Mouse (Mus musculus) limb, embryonic 11.5 days (tissue): Measurements from ENCODE around the gene Zbtb7b. TPM values are rescaled to one million over a fixed set of nuclear protein-coding genes. Genes with fewer than 3 reads are reported as not detected.

Source experiments
- ATAC-seq: fragments of 200-750 bp; cut with Nextera tagmentation; 2 replicates; pipeline ENCODE4 v1.8.0; 2017; ENCODE audit warnings: low read depth; ENCODE audit not compliant: insufficient number of reproducible peaks, low FRiP score, low TSS enrichment
- DNase-seq: peaks from one replicate; pipeline ENCODE4 v3.0.0-alpha.2; 2015; ENCODE audit warnings: low spot score
- H3K27ac ChIP-seq: fragments of 300-500 bp; sonication (generic); replicated peaks from 2 replicates; pipeline ENCODE4 v1.5.1; 2014; ENCODE audit warnings: low read depth, mild to moderate bottlenecking, low read length
- H3K27me3 ChIP-seq: fragments of 300-500 bp; sonication (generic); 2 replicates; pipeline ENCODE4 v1.6.1; 2014; ENCODE audit warnings: mild to moderate bottlenecking, low read length, mixed read lengths; ENCODE audit not compliant: control insufficient read depth, insufficient read depth
- H3K36me3 ChIP-seq: fragments of 300-500 bp; sonication (generic); 2 replicates; pipeline ENCODE4 v1.6.1; 2014; ENCODE audit warnings: mild to moderate bottlenecking, low read length, moderate library complexity, mixed read lengths; ENCODE audit not compliant: control insufficient read depth, insufficient read depth
- H3K4me1 ChIP-seq: fragments of 300-500 bp; sonication (generic); 2 replicates; pipeline ENCODE4 v1.6.1; 2014; ENCODE audit warnings: low read length, mixed read lengths; ENCODE audit not compliant: control insufficient read depth, insufficient read depth
- H3K4me2 ChIP-seq: fragments of 300-500 bp; sonication (generic); 2 replicates; pipeline ENCODE4 v1.6.1; 2014; ENCODE audit warnings: low read depth, mild to moderate bottlenecking, moderate library complexity; ENCODE audit not compliant: severe bottlenecking
- H3K4me3 ChIP-seq: fragments of 300-500 bp; sonication (generic); 2 replicates; pipeline ENCODE4 v1.5.1; 2014; ENCODE audit warnings: low read depth, low read length
- H3K9ac ChIP-seq: fragments of 300-500 bp; sonication (generic); 2 replicates; pipeline ENCODE4 v1.6.1; 2014; ENCODE audit warnings: mild to moderate bottlenecking, low read length
- H3K9me3 ChIP-seq: fragments of 300-500 bp; sonication (generic); 2 replicates; pipeline ENCODE4 v1.6.1; 2016; ENCODE audit warnings: low read length; ENCODE audit not compliant: control insufficient read depth
- WGBS: fragments of 180-500 bp; shearing (Covaris S2); extraction: QIAGEN DNeasy Blood & Tissue Kit; methylation state at CpG from one replicate; pipeline ENCODE4 v1.1.7; 2014; 5-methylcytosine and 5-hydroxymethylcytosine counted together
- polyA plus RNA-seq: library from polyadenylated mRNA; unstranded; fragments of >200 nt; fragmentation: Nextera tagmentation; extraction: Ambion mirVana; gene quantifications from 2 replicates; pipeline ENCODE4 v1.2.1, GENCODE M21; 2014

The Zbtb7b gene
- polyA plus RNA-seq, 1 experiment from 2014 or later, result 0.41 TPM

- H3K9me3 ChIP-seq, result no peaks in the 10 kb centered on the region
- 22% methylated on average over 10 of the region's 10 CpGs for WGBS
- no peak overlapping the region for H3K4me3 ChIP-seq
- no peak overlapping the region for H3K27ac ChIP-seq
- peaks cover 25% of the 10 kb centered on the region for H3K4me1 ChIP-seq
- no peaks in the 10 kb centered on the region for H3K27me3 ChIP-seq
- no peak overlapping the region for H3K9ac ChIP-seq
- H3K4me2 ChIP-seq, result no peak overlapping the region
- DNase-seq (peak; percentile 60), ATAC-seq (no peak)
- peaks cover 7% of the 10 kb centered on the region for H3K36me3 ChIP-seq
Measured at GRCm38 (mm10) chr3:89330948-89331347, 63.6 kb downstream of the Zbtb7b start.

- H3K27ac ChIP-seq, result no peak overlapping the region
- peaks cover 21% of the 10 kb centered on the region for H3K4me1 ChIP-seq
- H3K9me3 ChIP-seq, result no peaks in the 10 kb centered on the region
- no peak overlapping the region for H3K4me2 ChIP-seq
- DNase-seq, result no peak
- ATAC-seq, result no peak
- H3K9ac ChIP-seq, result no peak overlapping the region
- H3K4me3 ChIP-seq, result no peak overlapping the region
- 40% methylated on average over 3 of the region's 3 CpGs for WGBS
- H3K27me3 ChIP-seq, result no peaks in the 10 kb centered on the region
- H3K36me3 ChIP-seq, result peaks cover 7% of the 10 kb centered on the region
Measured at GRCm38 (mm10) chr3:89330346-89330745, 64.2 kb downstream of the Zbtb7b start.

- Histone ChIP-seq H3K4me1 (peaks cover 19% of the 10 kb centered on the region), H3K9ac (no peak overlapping the region), H3K9me3 (no peaks in the 10 kb centered on the region), H3K27ac (no peak overlapping the region), H3K4me3 (no peak overlapping the region), H3K27me3 (no peaks in the 10 kb centered on the region), H3K4me2 (no peak overlapping the region), H3K36me3 (peaks cover 3% of the 10 kb centered on the region; the same call in 1 of the 2 replicates)
- no peak for DNase-seq
- no peak for ATAC-seq
- 16% methylated on average over 4 of the region's 4 CpGs for WGBS
Measured at GRCm38 (mm10) chr3:89328623-89329022, 66.0 kb downstream of the Zbtb7b start.

Other genes with a start within 250 kb of the Zbtb7b start
- gene Hcn3, start 234.6 kb downstream of the Zbtb7b start, polyA plus RNA-seq, result 1.0 and 1.1 TPM in 2 replicates
- gene Clk2, start 230.0 kb downstream of the Zbtb7b start, polyA plus RNA-seq, result 34.8 and 35.2 TPM in 2 replicates
- 107 and 110 TPM in 2 replicates for gene Scamp3, start 217.3 kb downstream of the Zbtb7b start, polyA plus RNA-seq
- gene Fam189b, start 211.6 kb downstream of the Zbtb7b start, polyA plus RNA-seq, result 24.0 and 27.1 TPM in 2 replicates
- 30.7 and 33.1 TPM in 2 replicates for gene Gba, start 191.8 kb downstream of the Zbtb7b start, polyA plus RNA-seq
- gene Thbs3, start 179.6 kb downstream of the Zbtb7b start, polyA plus RNA-seq, result 21.0 and 21.6 TPM in 2 replicates
- 213 and 231 TPM in 2 replicates for gene Mtx1, start 167.7 kb downstream of the Zbtb7b start, polyA plus RNA-seq
- gene Muc1, start 165.7 kb downstream of the Zbtb7b start, polyA plus RNA-seq, result 0.68 TPM in 1 of 2 replicates, not detected in the other
- gene Krtcap2, start 148.8 kb downstream of the Zbtb7b start, polyA plus RNA-seq, result 272 and 295 TPM in 2 replicates
- 4.0 and 5.5 TPM in 2 replicates for gene Trim46, start 148.5 kb downstream of the Zbtb7b start, polyA plus RNA-seq
- gene Dpm3, start 135.4 kb downstream of the Zbtb7b start, polyA plus RNA-seq, result 93.3 and 106 TPM in 2 replicates
- 46.4 and 47.2 TPM in 2 replicates for gene Slc50a1, start 124.2 kb downstream of the Zbtb7b start, polyA plus RNA-seq
- gene Efna1, start 113.6 kb downstream of the Zbtb7b start, polyA plus RNA-seq, result 42.4 and 47.7 TPM in 2 replicates
- gene Efna3, start 71.8 kb downstream of the Zbtb7b start, polyA plus RNA-seq, result 13.9 and 19.3 TPM in 2 replicates
- 46.9 and 48.9 TPM in 2 replicates for gene Efna4, start 56.7 kb downstream of the Zbtb7b start, polyA plus RNA-seq
- gene Adam15, start 44.8 kb downstream of the Zbtb7b start, polyA plus RNA-seq, result 17.8 and 21.0 TPM in 2 replicates
- 0.23 and 0.28 TPM in 2 replicates for gene Dcst2, start 32.8 kb downstream of the Zbtb7b start, polyA plus RNA-seq
- 0.37 and 0.44 TPM in 2 replicates for gene Dcst1, start 29.5 kb downstream of the Zbtb7b start, polyA plus RNA-seq
- 0.61 TPM in 1 of 2 replicates, not detected in the other for gene Lenep, start 8.0 kb upstream of the Zbtb7b start, polyA plus RNA-seq
- 19.0 and 21.9 TPM in 2 replicates for gene Flad1, start 17.1 kb upstream of the Zbtb7b start, polyA plus RNA-seq
- gene Cks1b, start 23.6 kb upstream of the Zbtb7b start, polyA plus RNA-seq, result 774 and 797 TPM in 2 replicates
- 55.7 and 64.5 TPM in 2 replicates for gene Shc1, start 23.7 kb upstream of the Zbtb7b start, polyA plus RNA-seq
- 64.3 and 65.5 TPM in 2 replicates for gene Pygo2, start 35.4 kb upstream of the Zbtb7b start, polyA plus RNA-seq
- gene Pbxip1, start 41.9 kb upstream of the Zbtb7b start, polyA plus RNA-seq, result 10.3 and 11.5 TPM in 2 replicates
- 58.6 and 64.0 TPM in 2 replicates for gene Pmvk, start 59.8 kb upstream of the Zbtb7b start, polyA plus RNA-seq
- 1.0 and 1.1 TPM in 2 replicates for gene Kcnn3, start 125.4 kb upstream of the Zbtb7b start, polyA plus RNA-seq